Mouse (Mus musculus) C2C12 (cell line): Measurements from ENCODE around the gene Gtpbp3.

Experiments
- CEBPB ChIP-seq: IDR thresholded peaks from one replicate; pipeline ENCODE4 v1.6.1; 2011; ENCODE audit warnings: low read depth, mild to moderate bottlenecking, control low read depth, moderate library complexity
- CTCF ChIP-seq: IDR thresholded peaks from one replicate; pipeline ENCODE4 v1.5.1; 2011; ENCODE audit not compliant: control insufficient read depth, insufficient read depth, insufficient read length
- MAX ChIP-seq: IDR thresholded peaks from one replicate; pipeline ENCODE4 v1.6.1; 2011; ENCODE audit warnings: mild to moderate bottlenecking, control low read depth
- MYOD1 ChIP-seq: IDR thresholded peaks from one replicate; pipeline ENCODE4 v1.6.1; 2011; ENCODE audit warnings: low read depth; ENCODE audit not compliant: control insufficient read depth, insufficient read length
- MYOG ChIP-seq: IDR thresholded peaks from one replicate; pipeline ENCODE4 v1.6.1; 2011; ENCODE audit not compliant: control insufficient read depth, insufficient read length; ENCODE audit errors: extremely low read depth
- USF1 ChIP-seq: IDR thresholded peaks from one replicate; pipeline ENCODE4 v1.6.1; 2011; ENCODE audit warnings: low read depth, mild to moderate bottlenecking, control low read depth, moderate library complexity

DNA sequence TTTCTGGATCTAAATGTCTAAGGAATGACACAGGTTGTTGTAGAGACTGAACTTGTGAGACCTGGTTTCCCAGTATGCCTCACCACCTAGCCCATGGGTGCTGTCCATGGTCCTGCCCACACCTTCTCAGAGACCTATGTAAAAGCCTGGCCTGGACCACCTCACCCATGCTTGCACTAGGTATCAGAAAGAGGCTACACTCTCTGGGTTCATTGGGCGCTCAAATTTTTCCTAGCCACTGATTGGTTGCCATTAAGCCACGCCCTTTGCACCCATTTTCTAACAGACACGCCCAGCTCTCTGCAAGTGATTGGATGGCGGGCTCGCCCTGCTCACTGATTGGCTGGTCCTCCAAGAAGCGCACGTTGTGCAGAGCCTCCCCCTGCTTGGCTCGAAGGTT is 4.0 kb upstream of the Gtpbp3 start:
- TF ChIP-seq CTCF (no peak), MYOG (no peak), MAX (no peak), USF1 (no peak), MYOD1 (no peak), CEBPB (no peak)
